Mouse (Mus musculus) layer of hippocampus, adult 2 months (tissue): ENCODE measurements at regions not wholly inside any gene's neighbourhood (a gene's known extent, or its start where the extent isn't known, plus 50 kb on each side); places are given as distances from the start of the nearest gene placed in this dataset.

ENCODE experiments used
- DNase-seq, 2 experiments: peaks; one replicate each; pipeline ENCODE4 v3.0.0; 2022; ENCODE audit warnings: low spot score in 2 of 2
- H3K27ac ChIP-seq: fragments of 200-600 bp; 2 replicates; pipeline ENCODE4 v1.8.1; 2022
- H3K4me3 ChIP-seq: fragments of 200-600 bp; 2 replicates; pipeline ENCODE4 v1.8.1; 2022; ENCODE audit warnings: mild to moderate bottlenecking
- CTCF ChIP-seq: fragments of 200-600 bp; conservative IDR thresholded peaks from 2 replicates; pipeline ENCODE4 v1.8.1; 2022; ENCODE audit warnings: antibody characterized with exemption, mild to moderate bottlenecking, moderate library complexity

- peak; percentile 64 for TF ChIP-seq CTCF
- no peak overlapping the region for H3K4me3 ChIP-seq
- no peak overlapping the region for H3K27ac ChIP-seq
- no peak for DNase-seq
These were observed 62.2 kb downstream of the Gm17728 start for GRCm38 (mm10) chr17:9484098-9484497.

DNA sequence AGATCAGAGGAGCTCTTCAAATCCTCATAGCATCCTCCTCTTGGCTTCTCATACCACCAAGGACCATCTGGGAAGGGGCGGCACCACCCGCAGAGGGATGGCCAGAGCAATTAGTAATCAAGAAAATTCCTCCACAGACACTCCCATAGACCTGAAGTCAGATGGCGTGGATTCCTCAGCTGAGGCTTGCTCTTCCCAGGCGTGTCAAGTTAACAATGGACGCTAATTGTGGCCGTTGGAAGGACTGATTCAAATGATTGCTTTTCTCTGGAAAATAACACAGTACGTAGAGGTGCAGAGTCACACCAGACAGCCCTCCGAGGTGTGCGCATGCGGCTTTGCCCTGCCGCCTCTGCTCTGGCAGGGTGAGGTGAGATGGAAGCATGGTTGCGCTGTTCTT, 62.7 kb downstream of the Gm17728 start:
- DNase-seq, result no peak
- TF ChIP-seq CTCF, result no peak
- no peak overlapping the region for H3K4me3 ChIP-seq
- no peak overlapping the region for H3K27ac ChIP-seq

GRCm38 (mm10) chr17:9529340-9529739, 107.5 kb downstream of the Gm17728 start:
- H3K4me3 ChIP-seq, result no peak overlapping the region
- no peak overlapping the region for H3K27ac ChIP-seq
- no peak for TF ChIP-seq CTCF
- no peak for DNase-seq

DNA sequence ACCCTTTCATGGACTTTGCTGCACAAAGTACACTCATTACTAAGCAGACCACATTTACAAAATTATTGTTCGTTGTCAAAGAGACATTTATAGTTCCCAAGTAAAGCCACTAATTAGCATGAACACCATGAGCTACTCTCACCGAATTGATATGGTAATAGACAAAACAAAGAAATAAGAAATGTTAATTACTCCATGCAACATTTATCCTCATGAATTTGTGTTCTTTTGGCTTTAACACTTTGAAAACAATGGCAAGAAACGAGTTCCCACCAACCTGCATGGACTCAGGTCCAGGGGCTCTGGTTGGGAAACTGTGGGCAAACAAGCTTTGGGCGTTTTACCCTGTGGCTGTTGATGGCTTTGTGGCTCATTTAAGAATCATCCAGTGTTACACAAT, 114.2 kb downstream of the Gm17728 start:
- no peak for TF ChIP-seq CTCF
- Histone ChIP-seq H3K4me3 (no peak overlapping the region), H3K27ac (peak overlapping the region; percentile 73)
- DNase-seq, result peak in 1 of 2 experiments; percentile 11

DNA sequence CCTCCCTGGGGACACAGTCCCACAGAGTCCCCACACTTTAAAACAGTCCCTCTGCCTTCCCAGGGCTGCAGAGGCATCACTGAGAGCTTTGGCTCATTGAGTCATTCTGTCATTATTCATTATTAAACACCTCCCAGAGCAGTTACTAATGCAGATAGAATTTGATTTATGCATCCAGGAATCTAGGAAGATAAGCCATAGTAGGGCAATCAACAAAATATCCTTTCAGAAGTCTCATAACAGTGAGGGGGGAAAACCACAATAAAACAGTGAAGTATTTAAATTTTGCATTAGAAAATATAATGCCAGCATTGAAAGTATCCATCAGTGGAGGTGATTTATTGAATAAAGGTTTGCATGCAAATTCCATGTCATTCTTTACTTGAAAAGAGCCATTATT, 116.5 kb downstream of the Gm17728 start:
- H3K27ac ChIP-seq, result no peak overlapping the region
- H3K4me3 ChIP-seq, result no peak overlapping the region
- no peak for DNase-seq
- TF ChIP-seq CTCF, result no peak

GRCm38 (mm10) chr17:9540156-9540555, 118.3 kb downstream of the Gm17728 start:
- Histone ChIP-seq H3K27ac (no peak overlapping the region), H3K4me3 (no peak overlapping the region)
- DNase-seq, result no peak
- TF ChIP-seq CTCF, result no peak

DNA sequence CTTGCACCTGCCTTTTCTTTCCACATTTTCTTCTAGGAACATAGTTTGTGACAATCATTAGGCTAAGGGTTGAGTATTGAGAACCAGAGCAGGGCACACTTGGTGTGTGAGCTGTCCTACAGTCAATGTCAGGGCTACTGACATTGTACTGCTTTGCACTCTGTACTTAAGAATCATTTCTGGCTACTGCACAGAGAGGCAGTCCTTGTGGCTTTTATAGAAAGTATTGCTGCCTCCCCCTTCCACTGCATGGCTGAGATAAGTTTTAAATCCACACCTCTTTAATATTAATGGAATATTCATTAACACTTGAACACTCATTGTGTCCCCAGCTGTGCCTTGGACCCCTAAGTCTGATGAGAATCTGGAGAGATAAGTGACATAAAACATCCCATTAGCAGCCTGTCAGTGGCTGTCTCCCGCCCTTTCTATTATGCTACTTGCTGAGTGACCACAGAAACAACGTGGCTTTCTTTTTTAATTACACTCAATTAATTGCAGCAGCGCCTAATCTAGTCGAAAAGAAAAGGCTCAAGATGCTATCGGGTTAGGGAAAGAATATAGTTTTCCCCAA, 121.5 kb downstream of the Gm17728 start:
- Histone ChIP-seq H3K27ac (no peak overlapping the region), H3K4me3 (no peak overlapping the region)
- no peak for TF ChIP-seq CTCF
- no peak for DNase-seq

- no peak for DNase-seq
- Histone ChIP-seq H3K27ac (no peak overlapping the region), H3K4me3 (no peak overlapping the region)
- TF ChIP-seq CTCF, result no peak
These were observed 112.0 kb downstream of the Pabpc6 start for GRCm38 (mm10) chr17:9557544-9557943.

- Histone ChIP-seq H3K27ac (no peak overlapping the region), H3K4me3 (no peak overlapping the region)
- TF ChIP-seq CTCF, result no peak
- DNase-seq, result no peak
These were observed 102.7 kb downstream of the Pabpc6 start for GRCm38 (mm10) chr17:9566846-9567245.

DNA sequence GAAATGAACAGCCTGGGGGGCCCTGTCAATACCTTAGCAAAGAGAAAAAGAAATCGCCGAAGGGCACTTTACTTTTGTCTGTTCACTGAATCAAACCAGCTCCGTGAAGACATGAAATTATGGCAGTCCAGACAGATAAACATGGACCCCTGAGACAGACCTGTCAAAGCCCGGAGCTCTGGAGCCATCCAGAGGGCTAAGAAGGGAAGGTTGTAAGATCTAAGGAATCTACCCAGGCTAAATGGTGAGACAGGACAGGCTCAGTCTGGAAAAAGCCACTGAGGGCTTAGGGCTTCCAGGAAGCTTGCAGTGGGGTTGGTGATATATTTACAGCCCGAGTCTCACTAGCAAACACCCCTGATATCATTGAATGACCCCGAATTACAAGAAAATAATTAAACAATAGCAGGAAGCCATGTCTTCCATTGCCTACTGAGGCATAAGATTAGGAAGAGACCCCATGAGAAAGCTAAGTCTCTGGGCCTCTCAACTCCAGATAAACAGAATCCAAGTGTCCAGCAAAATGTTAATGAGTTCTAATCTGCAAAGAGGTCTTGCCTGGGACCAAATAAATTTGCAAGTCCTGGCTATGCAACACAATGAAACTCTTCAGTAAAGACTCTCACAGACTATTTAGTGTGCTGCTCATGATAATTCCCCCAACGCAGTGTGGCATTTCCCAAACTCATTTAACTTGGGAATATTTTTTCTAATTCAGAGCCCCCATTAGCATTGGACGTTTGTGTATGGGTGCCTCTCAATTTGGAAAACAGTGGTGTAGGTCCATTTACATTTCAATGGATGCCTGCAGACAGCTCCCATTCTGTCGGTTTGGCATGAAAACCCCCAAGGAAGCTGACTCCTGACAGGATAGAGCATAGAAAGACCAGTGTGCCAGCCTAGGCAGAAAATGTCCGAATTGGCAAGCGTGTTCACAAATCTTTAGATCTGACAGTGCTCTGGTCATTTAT, 89.8 kb downstream of the Pabpc6 start:
- peak; percentile 17 to 77 for DNase-seq
- TF ChIP-seq CTCF, result peak; percentile 46
- H3K27ac ChIP-seq, result peak overlapping the region; percentile 83
- no peak overlapping the region for H3K4me3 ChIP-seq

DNA sequence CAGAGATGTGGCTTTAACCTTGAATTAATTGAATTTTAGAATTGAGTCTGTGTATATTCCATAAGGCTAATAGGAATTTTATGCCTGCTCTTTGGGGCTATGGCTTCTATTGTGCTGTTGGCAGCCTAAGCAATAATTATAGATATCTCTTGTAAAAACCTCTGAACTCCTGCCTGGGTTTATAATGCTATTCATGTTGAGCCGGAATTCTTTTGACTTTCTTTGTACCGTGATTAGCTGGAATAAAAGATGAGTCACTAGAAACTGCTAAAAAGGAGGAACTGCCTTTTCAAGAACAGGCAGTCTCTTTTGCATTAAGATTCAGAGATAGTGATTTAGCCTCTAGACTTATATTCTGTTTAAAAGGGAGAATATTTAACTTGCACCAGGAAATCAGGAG, 71.4 kb downstream of the Pabpc6 start:
- Histone ChIP-seq H3K27ac (no peak overlapping the region), H3K4me3 (no peak overlapping the region)
- TF ChIP-seq CTCF, result no peak
- no peak for DNase-seq

GRCm38 (mm10) chr17:9600459-9600858, 69.1 kb downstream of the Pabpc6 start:
- no peak for DNase-seq
- Histone ChIP-seq H3K4me3 (no peak overlapping the region), H3K27ac (no peak overlapping the region)
- TF ChIP-seq CTCF, result peak; percentile 63
